Mouse (Mus musculus) megakaryocyte, embryonic 14.5 days (primary cell): ENCODE data around the gene Ccdc34.

Experiments used
- FLI1 ChIP-seq: IDR thresholded peaks from 2 replicates; pipeline ENCODE4 v1.6.1; 2012; ENCODE audit warnings: low read length, inconsistent platforms, mixed read lengths
- GATA1 ChIP-seq: IDR thresholded peaks from 3 replicates; pipeline ENCODE4 v1.6.1; 2012; ENCODE audit warnings: mixed read lengths, low read length, inconsistent platforms, borderline replicate concordance

DNA sequence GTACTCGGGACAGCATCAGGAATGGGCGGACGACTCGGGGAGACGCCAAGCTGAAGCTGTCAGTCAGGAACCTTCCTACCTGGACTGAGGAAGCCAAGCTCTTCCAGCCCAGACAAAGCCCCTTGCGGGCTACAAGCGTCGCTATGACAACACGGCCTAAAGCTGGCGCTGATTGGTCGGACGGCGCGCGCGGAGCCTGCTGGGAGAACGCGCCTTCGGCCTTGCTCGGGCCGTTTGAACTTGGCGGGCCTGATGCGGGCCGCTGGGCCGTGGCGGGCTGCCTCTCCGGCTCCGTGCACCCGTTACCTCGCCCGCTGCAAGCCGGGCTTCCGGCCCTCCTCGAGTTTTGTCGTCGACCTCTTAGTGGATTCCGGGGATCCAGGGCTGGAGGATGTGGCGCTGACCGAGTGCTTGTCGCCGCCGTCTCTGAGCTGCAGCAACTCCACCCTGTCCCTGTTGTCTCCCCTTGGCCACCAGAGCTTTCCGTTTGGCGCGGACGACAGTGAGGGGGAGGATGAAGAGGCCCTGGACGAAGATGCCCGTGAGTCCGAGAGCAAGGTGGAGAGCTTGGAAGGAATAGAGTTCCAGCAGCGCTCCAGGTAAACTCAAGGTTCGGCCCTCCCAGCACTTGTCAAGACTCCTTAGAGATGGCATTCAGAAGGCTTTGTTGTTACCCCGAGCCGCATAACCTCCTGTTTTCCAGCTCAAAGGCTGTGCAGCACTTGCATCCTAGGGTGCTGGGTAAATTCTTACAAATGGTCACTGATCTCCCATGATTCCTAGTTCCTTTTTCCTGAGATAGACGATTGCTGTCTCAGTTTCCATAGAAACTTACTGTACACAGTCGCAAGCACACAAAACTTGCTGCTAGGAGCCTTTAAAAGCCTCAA lies at the start of gene Ccdc34:
- TF ChIP-seq GATA1 (no peak), FLI1 (peak; percentile 36; the same call in 1 of the 2 replicates)
